Mouse (Mus musculus) liver, postnatal 0 days (tissue): Measurements from ENCODE around the gene Mia.

Experiments
- CTCF ChIP-seq: sonication (generic); IDR thresholded peaks from 2 replicates; pipeline ENCODE4 v1.5.1; 2016; ENCODE audit warnings: antibody characterized with exemption, low read depth
- EP300 ChIP-seq: IDR thresholded peaks from 2 replicates; pipeline ENCODE4 v1.6.1; 2016; ENCODE audit warnings: antibody characterized with exemption, low read depth, mild to moderate bottlenecking

- TF ChIP-seq CTCF (peak; percentile 86), EP300 (no peak)
These were observed 4.0 kb upstream of the Mia start for GRCm38 (mm10) chr7:27184964-27185363.
